Mouse (Mus musculus) embryonic facial prominence, embryonic 10.5 days (tissue): ENCODE measurements at regions not wholly inside any gene's neighbourhood (a gene's known extent, or its start where the extent isn't known, plus 50 kb on each side); places are given as distances from the start of the nearest gene placed in this dataset.

Experiments
- DNase-seq: peaks from one replicate; pipeline ENCODE4 v3.0.0-alpha.2; 2017; ENCODE audit warnings: low spot score
- H3K27ac ChIP-seq: fragments of 300-500 bp; sonication (generic); replicated peaks from 2 replicates; pipeline ENCODE4 v1.5.1; 2016; ENCODE audit warnings: mild to moderate bottlenecking
- H3K27me3 ChIP-seq: fragments of 300-500 bp; sonication (generic); replicated peaks from 2 replicates; pipeline ENCODE4 v1.6.1; 2016; ENCODE audit warnings: low read depth, mild to moderate bottlenecking; ENCODE audit not compliant: poor library complexity, severe bottlenecking
- H3K36me3 ChIP-seq: fragments of 300-500 bp; sonication (generic); replicated peaks from 2 replicates; pipeline ENCODE4 v1.6.1; 2016; ENCODE audit warnings: mild to moderate bottlenecking, moderate library complexity
- H3K4me1 ChIP-seq: fragments of 300-500 bp; sonication (generic); 2 replicates; pipeline ENCODE4 v1.6.1; 2016
- H3K4me3 ChIP-seq: fragments of 300-500 bp; sonication (generic); 2 replicates; pipeline ENCODE4 v1.5.1; 2016; ENCODE audit warnings: mild to moderate bottlenecking, moderate library complexity
- H3K9me3 ChIP-seq: fragments of 300-500 bp; sonication (generic); 2 replicates; pipeline ENCODE4 v1.6.1; 2016; ENCODE audit warnings: mild to moderate bottlenecking
- WGBS: fragments of 180-500 bp; shearing (Covaris S2); methylation state at CpG from one replicate; pipeline ENCODE4 v1.1.7; 2016; 5-methylcytosine and 5-hydroxymethylcytosine counted together

- no peak for DNase-seq
- Histone ChIP-seq H3K4me3 (no peak overlapping the region), H3K9me3 (no peaks in the 10 kb centered on the region), H3K27ac (no peak overlapping the region), H3K4me1 (peaks cover 5% of the 10 kb centered on the region; the same call in 1 of the 2 replicates), H3K36me3 (no peaks in the 10 kb centered on the region), H3K27me3 (no peaks in the 10 kb centered on the region)
- WGBS, result 93% methylated on average over 3 of the region's 3 CpGs
Observed at GRCm38 (mm10) chr6:31043919-31044318, 85.0 kb upstream of the Klf14 start.

DNA sequence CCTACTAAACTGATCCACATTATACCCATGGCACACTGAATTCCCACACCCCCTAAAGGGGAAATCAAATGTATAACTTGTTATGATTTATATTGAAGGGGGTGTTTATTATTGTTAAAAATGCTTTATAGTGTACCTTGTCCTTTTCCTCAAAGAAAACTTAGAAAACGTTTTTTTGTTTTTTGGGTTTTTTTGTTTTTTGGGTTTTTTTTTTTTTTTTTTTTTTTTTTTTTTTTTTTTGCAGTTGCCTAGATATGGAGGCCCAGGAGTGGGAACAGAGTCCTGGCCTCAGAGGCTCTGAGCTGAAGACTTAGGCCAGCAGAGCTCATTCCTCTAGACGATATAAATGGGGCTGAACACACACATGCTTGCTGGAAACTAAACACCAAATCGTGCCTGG lies 87.3 kb upstream of the Klf14 start:
- H3K4me3 ChIP-seq, result no peak overlapping the region
- H3K27me3 ChIP-seq, result no peaks in the 10 kb centered on the region
- H3K4me1 ChIP-seq, result peaks cover 8% of the 10 kb centered on the region; the same call in 1 of the 2 replicates
- WGBS, result 78% methylated on average over 3 of the region's 3 CpGs
- H3K9me3 ChIP-seq, result no peaks in the 10 kb centered on the region
- no peak overlapping the region for H3K27ac ChIP-seq
- DNase-seq, result no peak
- no peaks in the 10 kb centered on the region for H3K36me3 ChIP-seq

- Histone ChIP-seq H3K4me1 (peaks cover 14% of the 10 kb centered on the region; the same call in 1 of the 2 replicates), H3K27me3 (no peaks in the 10 kb centered on the region), H3K9me3 (no peaks in the 10 kb centered on the region), H3K36me3 (no peaks in the 10 kb centered on the region), H3K27ac (no peak overlapping the region), H3K4me3 (no peak overlapping the region)
- 63% methylated on average over 11 of the region's 11 CpGs for WGBS
- no peak for DNase-seq
Observed at GRCm38 (mm10) chr6:31048920-31049576, 90.2 kb upstream of the Klf14 start.

DNA sequence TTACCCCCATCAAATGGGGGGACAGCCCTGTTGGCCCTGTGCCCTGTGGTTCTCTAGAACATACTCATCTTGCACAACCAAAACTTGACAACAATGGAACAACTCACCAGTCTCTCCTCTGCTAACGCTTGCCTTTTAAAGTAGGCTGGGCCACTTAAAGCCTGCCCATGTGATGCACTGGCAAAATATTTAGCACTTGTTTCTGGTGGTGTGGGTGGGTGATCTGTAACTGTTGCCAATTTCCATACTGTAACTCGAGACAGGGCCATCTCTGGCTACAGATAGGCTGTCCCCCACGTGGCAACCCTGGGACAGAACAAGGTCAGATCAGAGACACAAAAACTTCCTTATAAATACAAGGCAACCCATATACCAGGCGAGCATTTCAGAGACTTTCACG lies 92.0 kb upstream of the Klf14 start:
- no peaks in the 10 kb centered on the region for H3K27me3 ChIP-seq
- peaks cover 14% of the 10 kb centered on the region; the same call in 1 of the 2 replicates for H3K4me1 ChIP-seq
- H3K4me3 ChIP-seq, result no peak overlapping the region
- no peaks in the 10 kb centered on the region for H3K36me3 ChIP-seq
- no peak overlapping the region for H3K27ac ChIP-seq
- WGBS, result 65% methylated on average over 5 of the region's 5 CpGs
- no peak for DNase-seq
- no peaks in the 10 kb centered on the region for H3K9me3 ChIP-seq

- Histone ChIP-seq H3K4me1 (peaks cover 14% of the 10 kb centered on the region; the same call in 1 of the 2 replicates), H3K27ac (no peak overlapping the region)
Observed at GRCm38 (mm10) chr6:31051771-31052170, 92.9 kb upstream of the Klf14 start.

GRCm38 (mm10) chr6:31053003-31053402 lies 94.1 kb upstream of the Klf14 start:
- Histone ChIP-seq H3K36me3 (no peaks in the 10 kb centered on the region), H3K4me1 (peaks cover 14% of the 10 kb centered on the region; the same call in 1 of the 2 replicates), H3K27ac (no peak overlapping the region), H3K9me3 (no peaks in the 10 kb centered on the region), H3K4me3 (no peak overlapping the region), H3K27me3 (no peaks in the 10 kb centered on the region)
- DNase-seq, result peak; percentile 54
- 13% methylated on average over 8 of the region's 8 CpGs for WGBS

More at GRCm38 (mm10) chr6:31051771-31052170, 92.9 kb upstream of the Klf14 start:
- Histone ChIP-seq H3K9me3 (no peaks in the 10 kb centered on the region), H3K27me3 (no peaks in the 10 kb centered on the region), H3K36me3 (no peaks in the 10 kb centered on the region), H3K4me3 (no peak overlapping the region)
- DNase-seq, result no peak
- 86% methylated on average over 6 of the region's 6 CpGs for WGBS

DNA sequence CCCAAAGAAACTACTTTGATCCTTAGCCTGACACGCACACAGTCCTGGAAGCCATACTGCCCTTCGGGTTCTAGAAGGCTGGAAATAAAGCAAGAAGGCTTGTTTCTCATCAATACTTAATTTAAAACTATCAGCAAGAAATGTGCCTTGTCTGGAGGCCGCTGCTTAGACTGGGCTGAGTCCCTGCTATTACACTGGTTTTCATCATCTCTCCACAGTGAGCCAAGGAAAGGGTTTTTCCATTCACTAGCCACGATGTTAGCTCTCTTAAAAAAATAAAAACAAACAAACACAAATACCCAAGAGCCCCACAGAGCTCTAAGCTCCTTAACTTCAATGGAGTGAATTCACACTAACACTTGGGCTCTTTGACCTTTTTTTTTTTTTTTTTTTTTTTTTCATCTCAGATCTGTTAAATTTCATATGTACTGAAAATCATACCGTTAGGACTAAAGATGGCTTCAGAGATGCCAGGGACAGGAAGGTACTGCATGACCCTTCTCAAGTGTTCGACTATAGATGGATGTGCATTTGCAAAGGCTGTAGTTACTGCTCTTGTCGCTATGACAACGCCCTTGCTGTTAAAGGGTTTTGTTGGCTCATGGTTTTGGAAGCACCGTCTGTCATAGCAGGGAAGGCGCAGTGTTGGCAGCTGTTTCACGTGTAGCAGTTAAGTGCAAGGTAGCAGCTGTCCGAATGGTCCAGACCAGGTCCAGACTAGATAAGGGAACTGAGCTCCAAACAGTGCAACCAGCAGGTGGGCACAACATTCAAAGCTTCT lies 98.1 kb upstream of the Klf14 start:
- Histone ChIP-seq H3K27ac (no peak overlapping the region), H3K9me3 (no peaks in the 10 kb centered on the region), H3K4me1 (peaks cover 5% of the 10 kb centered on the region; the same call in 1 of the 2 replicates), H3K27me3 (no peaks in the 10 kb centered on the region), H3K36me3 (no peaks in the 10 kb centered on the region), H3K4me3 (no peak overlapping the region)
- WGBS, result 87% methylated on average over 12 of the region's 12 CpGs
- DNase-seq, result no peak

DNA sequence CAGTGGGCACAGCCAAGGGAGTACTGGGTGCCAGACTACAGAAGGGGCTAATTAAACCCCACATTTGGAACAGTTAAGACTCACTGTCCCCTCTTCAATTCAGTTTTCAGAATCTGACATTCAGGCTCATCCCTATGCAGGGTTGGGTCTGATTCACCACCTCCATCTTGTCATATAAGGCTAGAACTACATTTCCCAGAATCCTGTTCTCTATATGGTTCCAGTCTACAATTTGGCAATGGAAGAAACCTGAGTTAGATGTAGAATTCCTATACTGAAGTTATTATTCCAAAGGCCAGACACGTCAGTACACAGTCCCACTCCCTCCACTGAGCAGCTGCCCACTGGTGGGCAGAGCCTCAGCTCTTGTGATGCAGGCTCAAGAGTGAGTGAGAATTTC lies 99.4 kb upstream of the Klf14 start:
- H3K4me1 ChIP-seq, result peaks cover 1% of the 10 kb centered on the region; the same call in 1 of the 2 replicates
- H3K4me3 ChIP-seq, result no peak overlapping the region
- no peaks in the 10 kb centered on the region for H3K27me3 ChIP-seq
- no peak overlapping the region for H3K27ac ChIP-seq
- H3K9me3 ChIP-seq, result no peaks in the 10 kb centered on the region
- 75% methylated on average over 1 of the region's 1 CpGs for WGBS
- no peak for DNase-seq
- H3K36me3 ChIP-seq, result no peaks in the 10 kb centered on the region

GRCm38 (mm10) chr6:31058961-31059360 lies 100.1 kb upstream of the Klf14 start:
- Histone ChIP-seq H3K27ac (no peak overlapping the region), H3K9me3 (no peaks in the 10 kb centered on the region), H3K36me3 (no peaks in the 10 kb centered on the region), H3K4me3 (no peak overlapping the region), H3K4me1 (no peaks in the 10 kb centered on the region), H3K27me3 (no peaks in the 10 kb centered on the region)
- no peak for DNase-seq
- 88% methylated on average over 3 of the region's 3 CpGs for WGBS

- no peaks in the 10 kb centered on the region for H3K9me3 ChIP-seq
Observed at GRCm38 (mm10) chr6:31061813-31062212, 102.9 kb upstream of the Klf14 start.

GRCm38 (mm10) chr6:31065419-31065818 lies 106.5 kb upstream of the Klf14 start:
- Histone ChIP-seq H3K9me3 (no peaks in the 10 kb centered on the region), H3K27me3 (no peaks in the 10 kb centered on the region), H3K36me3 (no peaks in the 10 kb centered on the region), H3K4me3 (no peak overlapping the region), H3K4me1 (peaks cover 3% of the 10 kb centered on the region; the same call in 1 of the 2 replicates), H3K27ac (no peak overlapping the region)
- DNase-seq, result no peak
- 77% methylated on average over 9 of the region's 9 CpGs for WGBS

More at GRCm38 (mm10) chr6:31061813-31062212, 102.9 kb upstream of the Klf14 start:
- no peak for DNase-seq
- Histone ChIP-seq H3K4me3 (no peak overlapping the region), H3K27ac (no peak overlapping the region), H3K4me1 (no peaks in the 10 kb centered on the region; the same call in 1 of the 2 replicates), H3K27me3 (no peaks in the 10 kb centered on the region), H3K36me3 (no peaks in the 10 kb centered on the region)
- 94% methylated on average over 4 of the region's 4 CpGs for WGBS

- WGBS, result 88% methylated on average over 5 of the region's 5 CpGs
- Histone ChIP-seq H3K4me1 (peaks cover 3% of the 10 kb centered on the region; the same call in 1 of the 2 replicates), H3K9me3 (no peaks in the 10 kb centered on the region), H3K27ac (no peak overlapping the region), H3K36me3 (no peaks in the 10 kb centered on the region), H3K27me3 (no peaks in the 10 kb centered on the region), H3K4me3 (no peak overlapping the region)
- DNase-seq, result no peak
Observed at GRCm38 (mm10) chr6:31066861-31067260, 108.0 kb upstream of the Klf14 start.

DNA sequence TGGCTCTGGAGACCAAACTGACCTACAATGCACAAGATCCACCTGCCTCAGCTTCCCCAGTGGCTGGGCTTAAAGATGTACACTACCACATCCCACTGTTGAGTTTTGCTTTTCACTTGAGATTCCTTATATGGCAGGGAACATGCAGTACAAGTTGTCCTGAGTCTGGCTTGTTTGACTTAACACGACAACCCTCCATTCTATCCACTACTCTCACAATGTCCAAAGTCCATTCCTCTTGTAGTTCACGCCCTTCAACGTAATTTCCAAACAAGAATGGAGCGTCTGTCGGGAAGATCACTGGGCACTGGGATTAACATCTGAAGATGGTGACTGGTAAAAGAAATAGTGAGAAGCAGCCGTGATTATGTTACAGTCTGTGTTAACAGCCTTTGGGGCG lies 108.6 kb upstream of the Klf14 start:
- H3K4me1 ChIP-seq, result peaks cover 3% of the 10 kb centered on the region; the same call in 1 of the 2 replicates
- no peak overlapping the region for H3K27ac ChIP-seq
- H3K36me3 ChIP-seq, result no peaks in the 10 kb centered on the region
- H3K27me3 ChIP-seq, result no peaks in the 10 kb centered on the region
- DNase-seq, result no peak
- WGBS, result 88% methylated on average over 7 of the region's 7 CpGs
- no peak overlapping the region for H3K4me3 ChIP-seq
- H3K9me3 ChIP-seq, result no peaks in the 10 kb centered on the region
